Mouse (Mus musculus) thymus, postnatal 10 days (tissue): ENCODE measurements at regions not wholly inside any gene's neighbourhood (a gene's known extent, or its start where the extent isn't known, plus 50 kb on each side); places are given as distances from the start of the nearest gene placed in this dataset.

Experiments
- DNase-seq, 2 experiments: peaks; one replicate each; pipeline ENCODE4 v3.0.0; 2021; ENCODE audit warnings: low spot score in 2 of 2

DNA sequence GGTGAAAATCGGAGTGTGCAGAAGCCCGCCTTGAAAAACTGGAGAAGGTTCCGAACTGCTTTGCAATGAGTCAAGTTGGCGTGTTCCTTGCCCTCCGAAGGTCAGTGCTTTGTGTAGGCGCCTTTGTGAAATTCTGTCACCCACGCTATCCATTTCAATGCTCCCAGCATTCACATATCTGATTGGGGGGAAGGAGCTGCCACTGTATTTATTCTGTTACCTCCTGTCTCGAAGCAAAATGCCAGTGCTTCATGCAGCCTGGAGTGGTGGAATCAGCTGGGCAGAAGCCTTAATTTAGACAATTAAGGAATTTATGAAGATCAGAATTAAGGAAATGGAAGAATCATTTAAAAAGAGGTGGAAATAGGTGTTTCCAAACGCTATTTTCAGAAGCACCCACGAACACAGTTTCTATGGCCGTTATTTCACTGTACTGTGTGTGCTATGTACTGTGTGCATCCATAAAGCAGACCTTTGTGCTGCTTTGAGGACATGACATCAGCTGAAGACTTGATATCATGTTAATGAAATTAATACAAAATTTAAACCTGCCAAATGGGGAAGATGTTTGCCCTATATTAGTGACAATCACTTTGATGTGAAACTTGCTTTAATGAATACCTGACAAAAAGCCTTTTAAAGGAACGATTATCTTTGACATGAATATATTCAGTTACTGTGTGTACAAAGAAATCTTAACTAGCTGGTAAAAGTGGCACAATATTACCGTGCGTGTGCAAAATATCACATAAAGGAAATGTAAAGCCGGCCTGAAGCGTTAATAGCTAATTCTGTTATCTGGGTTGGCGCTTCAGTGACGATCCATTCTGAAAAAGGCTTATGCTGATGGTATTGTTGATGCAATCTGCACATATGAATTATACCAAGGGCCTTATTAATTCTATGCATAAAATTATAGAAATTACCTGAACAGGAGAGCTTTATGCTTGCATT is 72.9 kb upstream of the Gls start:
- DNase-seq = no peak

DNA sequence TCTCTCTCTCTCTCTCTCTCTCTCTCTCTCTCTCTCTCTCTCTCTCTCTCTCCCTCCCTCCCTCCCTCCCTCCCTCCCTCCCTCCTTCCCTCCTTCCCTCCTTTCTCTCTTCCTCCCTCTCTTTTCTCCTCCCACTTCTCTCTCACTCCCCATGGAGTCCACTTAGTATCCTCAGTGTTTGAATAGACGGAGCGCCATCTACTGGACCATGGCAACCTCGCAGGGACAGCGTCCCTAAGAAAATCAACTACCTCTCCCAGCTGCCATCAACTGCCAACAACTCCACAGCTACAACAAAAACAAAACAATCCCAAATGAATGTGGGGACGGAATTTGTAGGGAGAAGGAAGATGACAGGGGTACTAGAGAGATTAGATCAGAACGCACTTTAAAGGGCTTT is 69.5 kb upstream of the Gls start:
- DNase-seq = peak; percentile 14 to 65

DNA sequence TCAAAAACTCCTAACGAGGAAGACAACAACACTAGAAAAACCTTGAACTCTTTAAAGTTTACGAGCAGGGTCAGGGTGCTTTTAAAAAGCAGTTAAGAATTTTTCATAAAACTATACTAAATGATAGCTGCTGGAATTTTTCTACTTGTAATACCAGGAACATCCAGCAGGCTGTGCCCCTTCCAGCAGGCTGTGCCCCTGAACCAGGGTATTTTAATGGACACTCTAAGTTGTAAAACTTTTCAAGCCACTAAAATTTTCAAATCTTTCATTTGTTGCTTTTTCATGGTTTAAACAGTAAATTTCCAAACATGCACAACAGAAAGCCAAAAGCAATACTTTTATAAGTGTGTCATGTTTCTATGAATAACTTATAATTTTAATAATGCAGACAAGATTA is 68.2 kb upstream of the Gls start:
- peak in 1 of 2 experiments; percentile 59 for DNase-seq

DNA sequence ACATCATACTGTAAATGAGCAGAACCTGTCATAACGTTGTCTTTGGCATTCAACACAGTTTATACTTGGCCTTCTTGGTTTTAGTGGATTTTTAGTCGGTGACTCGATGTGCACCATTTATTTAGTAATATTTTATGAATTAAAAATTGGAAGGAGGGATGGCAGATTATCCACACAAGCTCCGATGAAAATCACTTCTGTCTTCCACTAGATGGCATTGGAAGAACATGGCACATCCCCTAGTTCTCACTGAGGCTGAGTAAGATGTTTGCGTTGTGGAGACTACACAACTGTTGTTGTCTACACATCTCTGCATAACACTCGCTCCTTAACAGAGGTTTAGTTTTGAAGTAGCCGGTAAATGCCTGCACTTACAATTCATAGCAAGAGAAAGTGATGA is 66.5 kb upstream of the Gls start:
- no peak for DNase-seq

DNA sequence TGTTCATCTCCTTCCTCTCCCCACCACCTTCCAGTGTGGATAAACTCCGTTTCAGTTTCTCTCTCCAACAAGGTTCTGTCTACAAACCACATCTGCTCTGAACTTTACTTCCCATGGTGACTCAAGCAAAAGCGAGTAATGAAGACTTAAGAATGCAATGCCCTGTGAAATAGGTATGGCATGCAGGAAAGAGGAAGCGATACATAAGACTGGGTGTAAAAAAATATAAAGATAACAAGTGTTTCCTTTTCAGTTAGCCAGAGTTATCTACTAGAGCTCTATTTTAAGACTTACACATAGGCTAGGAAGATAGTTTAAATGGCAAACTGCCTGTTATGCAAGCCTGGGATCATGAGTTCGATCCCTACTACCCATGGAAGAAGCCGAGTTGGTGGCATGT is 65.3 kb upstream of the Gls start:
- DNase-seq = no peak

DNA sequence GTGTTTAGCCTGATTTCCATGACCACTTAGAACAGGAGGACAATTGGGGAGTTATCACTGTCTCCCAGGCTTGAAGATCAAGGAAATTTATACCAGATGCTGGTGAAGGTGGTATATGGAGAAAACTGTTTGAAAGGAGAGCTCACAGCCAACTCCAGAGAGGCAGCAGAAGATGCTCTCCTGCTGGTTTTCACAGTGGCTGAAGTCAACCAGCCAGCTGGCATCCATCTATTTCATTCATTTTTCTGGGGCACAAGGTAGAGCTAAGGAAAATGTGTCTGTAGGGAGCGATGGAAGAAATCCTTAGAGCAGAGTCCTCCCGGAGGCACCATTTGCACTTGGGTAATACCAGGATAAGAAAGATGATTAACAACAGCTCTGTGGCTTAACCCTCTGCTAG is 63.1 kb upstream of the Gls start:
- DNase-seq = no peak

DNA sequence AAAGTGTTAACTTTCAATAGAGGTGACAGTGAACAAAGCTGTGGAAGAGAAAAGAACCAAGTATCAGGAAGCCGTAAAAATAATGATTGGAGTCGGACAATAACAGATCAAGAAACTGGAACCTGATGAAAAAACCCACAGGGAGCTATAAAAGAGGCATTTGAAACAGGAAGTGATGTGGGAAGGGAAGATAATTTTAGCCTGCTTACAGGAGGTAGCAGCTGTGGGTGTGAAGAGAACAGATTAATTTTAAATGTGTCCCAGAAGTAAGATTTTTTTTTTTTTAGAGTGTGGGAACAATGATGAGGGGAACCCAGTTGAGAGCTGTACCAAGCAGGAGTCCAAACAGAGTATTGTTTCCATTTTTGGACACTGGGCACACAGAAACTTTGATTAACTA is 61.5 kb upstream of the Gls start:
- no peak for DNase-seq

DNA sequence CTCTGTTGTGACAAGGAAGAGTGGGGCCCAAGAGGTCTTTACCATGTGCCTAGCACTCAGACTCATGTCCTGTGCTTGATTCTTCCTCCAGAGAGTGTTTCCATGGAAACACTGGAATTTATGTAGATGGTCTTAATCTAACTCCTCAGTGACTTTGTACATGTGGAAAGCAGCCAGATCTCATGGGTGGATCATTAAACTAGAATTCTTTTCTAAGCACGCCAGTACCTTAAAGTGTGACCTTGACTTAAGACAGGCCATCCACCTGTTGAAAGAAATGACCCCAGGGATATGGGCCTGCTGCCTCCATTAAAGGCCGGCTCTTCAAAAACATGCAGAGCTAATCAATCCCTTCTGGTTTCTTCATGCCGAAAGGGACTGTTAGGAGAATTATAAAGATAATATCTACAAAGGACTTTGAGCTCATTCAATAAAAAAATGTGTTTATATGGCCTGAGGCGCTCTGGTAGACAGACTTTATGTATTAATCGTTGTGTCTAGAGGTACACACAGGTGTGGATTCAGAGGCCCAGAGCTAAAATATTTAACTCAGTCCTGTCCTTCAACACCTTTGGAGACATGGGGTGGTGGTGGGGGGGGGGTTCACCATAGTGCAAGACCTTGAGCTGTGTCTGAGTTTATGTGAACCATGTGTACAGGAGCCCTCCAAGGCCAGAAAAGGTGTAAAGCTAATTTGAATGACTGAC is 60.5 kb upstream of the Gls start:
- no peak for DNase-seq
